Mouse (Mus musculus): ENCODE measurements at regions not wholly inside any gene's neighbourhood (a gene's known extent, or its start where the extent isn't known, plus 50 kb on each side); places are given as distances from the start of the nearest gene placed in this dataset.

DNA sequence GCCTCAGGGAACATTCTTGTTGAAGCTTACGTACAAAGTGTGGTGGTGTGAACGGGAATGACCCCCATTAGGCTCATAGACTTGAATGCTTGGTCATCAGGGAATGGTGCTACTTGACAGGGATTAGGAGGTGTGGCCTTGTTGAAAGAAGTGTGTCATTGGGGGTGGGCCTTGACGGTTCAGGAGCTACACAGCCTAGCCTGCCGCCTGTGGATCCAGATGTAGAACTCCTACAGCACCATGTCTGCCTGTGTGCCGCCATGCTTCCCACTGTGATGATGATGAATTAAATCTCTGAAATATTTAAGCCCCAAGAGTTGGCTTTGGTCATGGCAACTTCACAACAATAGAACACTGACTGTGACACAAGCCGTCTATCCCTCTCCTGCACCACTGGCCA, 163.6 kb downstream of the Ankrd50 start:
- TF ChIP-seq EP300 (IDR thresholded peaks at IDR 0.05) (no peak), CTCF (IDR thresholded peaks at IDR 0.05) (no peak)
